Mouse (Mus musculus): ENCODE data around the gene Ifitm6. TPM values are rescaled to one million over a fixed set of nuclear protein-coding genes. Genes with fewer than 3 reads are reported as not detected.
A peak's percentile ranks its signal among the peaks of the same experiment; 100 is the strongest.
"Not testable (repeated sequence)": the region's sequence is repeated elsewhere in the genome, so short reads cannot be mapped to it uniquely, and the experiment has no call there.

Ifitm6 gene
- total RNA-seq, 4 experiments from 2014 or later: not detected

DNA sequence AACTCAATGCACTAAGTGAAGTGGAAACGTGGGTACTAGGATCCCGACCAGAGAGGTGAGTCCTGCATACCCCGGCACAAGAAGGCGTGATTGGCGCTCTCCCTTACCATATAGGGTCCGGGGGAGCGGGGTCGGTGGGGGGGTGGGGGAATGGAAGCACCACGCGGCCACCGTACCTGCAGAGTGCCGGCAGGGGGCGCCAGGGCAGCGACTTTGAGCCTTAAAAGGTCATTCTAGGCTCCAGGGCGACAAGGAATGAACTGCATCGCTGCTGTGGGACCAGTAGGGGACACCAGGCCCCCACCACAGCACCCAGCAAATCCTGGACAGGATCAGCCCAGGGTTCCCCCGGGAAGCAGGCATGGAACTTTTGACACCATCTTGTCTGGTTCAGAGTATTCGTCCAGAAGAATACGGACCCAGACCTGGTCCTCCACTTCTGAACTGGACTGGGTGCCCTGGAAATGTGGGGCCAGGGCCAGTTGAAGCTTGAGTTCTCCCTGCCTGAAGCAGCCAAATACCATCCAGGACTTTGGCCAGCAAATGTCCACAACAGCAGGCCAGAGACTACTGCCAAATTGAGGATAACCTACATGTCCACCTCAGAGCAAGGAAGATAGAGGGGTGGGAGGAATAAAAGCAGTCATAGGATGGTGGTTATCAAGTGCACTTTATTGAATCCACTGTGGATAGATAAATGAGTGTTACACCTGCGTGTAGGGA lies 8.6 kb downstream of the Ifitm6 start:
- DNase-seq (ENCODE audit: low spot score in 2 of 2): peak; percentile 71 to 78

DNA sequence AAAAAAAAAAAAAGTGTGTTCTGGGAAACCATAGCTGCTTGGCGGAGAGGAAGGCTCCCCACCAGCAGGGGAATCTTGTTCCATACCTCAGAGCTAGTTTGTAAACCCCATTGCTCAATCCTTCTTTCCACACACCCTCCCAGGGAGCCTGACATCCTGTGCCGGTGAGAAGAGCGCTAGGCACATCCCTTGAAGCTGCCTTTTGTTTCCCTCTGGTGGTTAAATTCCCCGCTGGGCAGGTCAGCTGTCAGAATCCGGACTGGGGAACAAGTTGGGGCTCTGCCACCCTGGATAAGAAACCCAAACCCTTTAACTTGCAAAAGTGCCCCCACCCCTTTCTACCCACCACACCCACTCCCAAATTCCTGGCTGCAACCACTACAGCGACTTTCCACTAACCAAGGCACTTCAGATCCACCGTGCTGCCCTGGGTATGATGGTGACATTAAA lies 9.4 kb downstream of the Ifitm6 start:
- DNase-seq (ENCODE audit: low spot score in 2 of 2): peak in 1 of 2 experiments; percentile 24

DNA sequence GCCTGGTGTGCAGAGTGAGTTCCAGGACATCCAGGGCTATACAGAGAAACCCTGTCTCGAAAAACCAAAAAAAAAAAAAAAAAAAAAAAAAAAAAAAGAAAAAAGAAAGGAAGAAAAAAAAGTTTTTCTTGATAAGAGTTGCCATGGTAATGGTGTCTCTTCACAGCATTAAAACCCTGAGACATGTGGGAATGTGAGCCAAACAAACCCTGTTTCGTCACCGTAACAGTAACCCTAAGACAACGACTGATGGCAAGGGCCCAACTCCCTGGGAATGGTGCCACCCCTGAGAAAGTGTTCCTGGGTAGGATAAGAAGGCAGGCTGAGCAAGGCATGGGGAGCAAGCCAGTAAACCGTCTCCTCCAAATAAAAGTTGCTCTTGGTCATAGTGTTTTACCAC lies 10.8 kb downstream of the Ifitm6 start:
- no peak for DNase-seq (ENCODE audit: low spot score in 2 of 2)

DNA sequence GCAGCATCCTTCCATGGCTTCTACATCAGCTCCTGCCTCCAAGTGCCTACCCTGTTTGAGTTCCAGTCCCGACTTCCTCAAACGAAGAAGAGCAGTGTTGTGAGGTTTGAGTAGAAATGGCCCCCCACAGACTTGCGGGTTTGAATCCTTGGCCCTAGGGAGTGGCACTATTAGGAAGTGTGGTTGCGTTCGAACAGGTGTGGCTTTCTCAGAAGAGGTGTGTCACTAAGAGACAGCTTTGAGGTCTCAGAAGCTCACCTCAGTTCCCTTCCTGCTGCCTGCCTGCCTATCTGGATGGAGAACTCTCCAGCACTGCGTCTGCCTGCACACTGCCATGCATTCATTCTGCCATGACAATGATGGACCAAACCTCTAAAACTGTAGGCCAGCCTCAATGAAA lies 11.3 kb downstream of the Ifitm6 start:
- no peak for DNase-seq (ENCODE audit: low spot score in 2 of 2)

DNA sequence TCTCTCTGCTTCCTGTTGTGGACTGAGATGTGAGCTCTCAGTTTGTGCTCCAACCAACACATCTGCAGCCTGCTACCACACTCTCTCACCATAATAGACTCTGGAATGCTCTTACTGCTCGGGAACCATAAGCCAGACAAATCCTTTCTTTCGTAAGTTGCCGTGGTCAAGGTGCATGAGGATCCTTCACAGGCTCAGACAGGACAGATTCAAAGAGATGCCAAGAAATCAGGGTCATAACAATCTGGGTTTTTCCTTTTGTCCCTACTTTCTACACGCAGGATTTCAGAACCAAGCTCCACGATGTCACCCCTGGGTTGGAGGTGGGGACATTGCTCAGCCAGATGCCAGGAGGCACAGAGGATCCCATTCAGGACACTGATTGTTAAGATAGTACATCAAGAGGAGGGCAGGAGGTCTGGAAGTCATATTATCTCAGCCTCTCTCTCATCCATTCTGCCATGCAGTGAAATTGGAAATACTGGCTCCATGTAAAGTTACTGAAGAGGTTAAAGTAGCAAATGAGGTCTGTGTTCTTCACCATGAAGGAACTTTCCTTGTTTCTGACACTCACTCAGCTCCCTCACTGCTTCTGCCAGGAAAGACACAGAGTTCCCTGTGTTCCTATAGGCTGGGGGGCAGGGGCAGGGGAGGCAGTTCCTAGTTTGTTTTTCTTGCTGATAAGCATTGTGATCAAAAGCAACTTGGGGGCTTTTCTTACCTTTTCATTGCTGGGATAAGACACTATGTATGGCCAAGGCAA lies 14.3 kb downstream of the Ifitm6 start:
- DNase-seq (ENCODE audit: low spot score in 2 of 2): no peak

DNA sequence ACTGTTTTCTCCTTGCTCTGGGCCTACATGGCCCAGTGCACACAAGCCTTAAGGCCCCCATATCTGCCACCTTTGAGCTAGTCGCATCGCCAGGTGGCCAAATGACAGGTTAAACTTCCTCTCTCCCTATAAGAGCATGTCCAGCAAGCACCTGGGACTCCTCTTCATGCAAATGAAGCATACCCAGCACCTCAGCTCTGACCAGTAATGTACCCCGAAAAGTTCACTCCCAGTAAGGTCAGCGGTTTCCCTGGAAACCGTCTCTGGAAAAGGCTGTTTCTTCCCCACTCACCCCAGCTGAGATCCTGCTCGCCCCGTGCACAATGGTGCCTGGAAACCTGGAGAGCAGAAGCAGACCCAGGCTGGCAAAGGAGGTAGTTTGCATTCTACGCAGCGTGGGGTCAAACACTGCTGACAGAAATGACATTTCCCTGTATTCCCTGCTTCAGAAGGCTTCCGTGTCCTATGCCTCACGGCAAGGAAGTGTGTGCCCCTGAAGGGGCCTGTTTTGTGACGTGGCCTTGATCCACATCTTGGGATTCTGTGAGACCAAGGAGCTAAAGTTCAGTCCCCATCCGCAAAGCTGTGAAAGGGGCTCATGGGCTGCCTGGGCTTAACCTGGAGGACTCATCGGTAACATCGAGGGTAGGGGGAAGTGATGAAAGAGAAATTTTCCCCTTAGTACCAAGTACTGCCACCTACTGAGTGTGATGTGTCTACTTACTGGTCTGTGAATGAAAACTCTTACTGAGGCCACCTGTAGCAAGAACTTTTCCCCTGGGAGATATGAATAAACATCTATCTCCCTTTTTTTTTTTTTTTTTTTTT lies 16.6 kb downstream of the Ifitm6 start:
- DNase-seq (ENCODE audit: low spot score in 2 of 2): no peak

DNA sequence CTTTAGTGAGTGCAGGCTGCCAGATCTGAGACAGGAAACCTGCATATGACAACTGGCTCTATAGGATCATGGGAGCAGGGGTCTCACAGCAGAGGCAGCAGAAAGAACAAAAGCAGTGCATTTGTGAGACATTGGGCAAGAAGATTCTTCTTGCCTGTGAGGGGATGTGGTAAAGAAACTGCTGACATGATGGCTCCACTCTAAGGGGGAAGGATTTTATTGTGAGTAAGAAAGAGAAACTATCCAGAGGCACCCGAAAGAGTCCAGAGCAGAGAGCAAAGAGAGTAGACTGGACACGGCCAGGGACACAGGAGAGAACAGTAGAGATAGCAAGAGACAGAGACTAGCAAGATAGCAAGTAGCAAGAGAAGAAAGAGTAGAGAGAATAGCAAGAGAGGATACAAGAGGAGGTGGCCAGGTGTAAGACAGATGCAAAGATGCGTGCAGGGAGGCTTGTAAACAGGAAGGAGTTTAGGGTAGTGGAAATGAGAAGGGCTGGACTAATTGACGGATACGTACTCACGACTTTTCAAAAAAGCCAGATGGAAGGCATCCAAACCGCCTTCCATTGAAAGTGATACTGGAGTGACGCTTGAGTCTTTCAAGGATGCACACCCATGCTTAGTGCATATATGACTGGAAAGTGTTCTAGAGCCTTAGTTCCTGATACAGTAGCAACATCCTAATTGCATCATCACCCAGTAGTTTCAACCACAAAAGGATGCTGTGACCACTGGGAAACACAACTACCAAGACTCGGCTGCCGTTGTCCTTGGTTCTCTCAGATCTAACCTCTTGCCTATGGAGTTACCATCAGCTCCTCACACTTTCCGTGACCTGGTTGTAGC lies 18.6 kb downstream of the Ifitm6 start:
- no peak for DNase-seq (ENCODE audit: low spot score in 2 of 2)

DNA sequence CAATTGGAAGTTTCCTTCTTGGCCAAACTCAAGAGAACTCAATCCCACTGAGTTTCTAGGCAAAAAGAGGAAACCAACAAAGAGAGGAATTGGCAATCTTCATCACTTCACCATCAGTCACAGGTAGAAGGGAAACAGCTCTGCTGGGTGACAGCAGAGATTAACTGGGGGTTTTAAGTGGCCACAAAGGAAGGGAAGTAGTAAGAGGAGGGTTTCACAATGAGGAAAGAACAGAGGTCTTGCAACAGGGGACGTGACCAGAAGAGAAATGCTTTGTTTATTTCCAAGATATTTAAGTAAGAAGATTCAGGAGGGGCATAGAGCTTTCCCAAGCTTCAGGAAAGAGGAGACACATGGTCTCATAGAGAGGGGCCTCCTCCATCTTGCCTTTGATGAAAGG lies 19.9 kb downstream of the Ifitm6 start:
- no peak for DNase-seq (ENCODE audit: low spot score in 2 of 2)

DNA sequence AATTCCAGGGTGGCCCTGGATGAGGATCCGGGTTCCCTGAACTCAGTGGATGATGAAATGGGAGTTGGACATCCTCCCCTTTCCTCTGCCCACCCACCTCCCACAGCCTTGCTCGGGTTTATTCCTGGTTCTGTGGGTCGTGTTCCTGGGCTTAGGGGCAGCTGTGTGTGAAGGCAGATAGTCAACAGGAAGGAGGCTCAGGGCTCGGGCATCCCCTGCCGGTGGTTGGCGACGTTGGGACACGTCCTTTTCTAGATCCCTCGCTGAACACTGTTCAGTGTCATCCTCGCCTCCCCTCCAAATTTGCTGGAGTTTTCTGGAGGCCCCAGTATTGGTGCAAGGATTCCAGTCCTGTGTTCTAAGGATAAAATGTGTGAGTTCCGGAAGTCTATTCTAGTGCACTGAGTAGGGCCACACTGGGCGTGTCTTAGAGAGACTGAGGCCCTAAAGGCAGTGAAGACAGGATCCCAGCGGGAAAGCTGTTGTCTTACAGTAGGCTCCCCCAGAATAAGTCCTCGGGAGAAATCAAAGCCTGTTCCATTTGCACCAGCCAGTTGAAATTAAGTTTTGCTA lies 26.5 kb downstream of the Ifitm6 start:
- DNase-seq (ENCODE audit: low spot score in 2 of 2): no peak

DNA sequence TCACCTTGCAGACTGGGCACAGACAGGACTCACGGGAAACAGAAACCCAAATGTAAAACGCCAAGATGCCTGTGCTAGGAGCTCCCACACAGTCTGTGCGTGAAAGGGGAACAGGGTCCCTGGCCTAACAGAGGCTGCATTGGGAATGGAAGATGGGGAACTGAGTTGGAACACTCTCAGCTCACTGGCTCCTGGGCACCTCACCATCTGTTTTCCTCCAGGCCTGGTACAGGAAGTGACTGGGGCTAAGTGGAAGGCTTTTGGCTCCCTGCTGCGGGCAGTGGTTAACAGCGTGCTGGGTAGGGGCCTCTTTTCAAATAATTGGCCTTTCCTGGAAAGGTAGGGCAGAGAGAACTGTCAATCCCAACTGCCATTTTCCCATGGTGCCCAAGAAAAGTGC lies 27.1 kb downstream of the Ifitm6 start:
- no peak for DNase-seq (ENCODE audit: low spot score in 2 of 2)

DNA sequence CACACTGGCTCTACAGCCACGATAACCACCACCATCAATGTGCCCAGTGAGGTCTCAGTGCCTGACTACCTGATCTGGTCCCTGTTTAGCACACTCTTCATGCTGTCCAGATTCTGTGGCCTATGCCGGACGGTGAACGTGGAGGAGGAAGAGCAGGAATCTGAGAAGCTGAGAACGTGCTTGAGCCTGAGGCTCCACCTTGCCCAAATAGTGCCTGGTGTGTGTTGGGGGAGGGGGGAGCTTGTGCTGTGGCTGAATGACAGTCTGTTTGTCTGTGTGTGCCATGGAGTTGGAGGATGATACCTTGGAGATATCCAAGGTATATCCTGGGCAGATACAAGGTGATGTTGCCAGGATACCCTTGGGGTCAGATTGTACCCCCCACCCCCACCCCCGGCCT lies 27.5 kb downstream of the Ifitm6 start:
- DNase-seq (ENCODE audit: low spot score in 2 of 2): no peak

DNA sequence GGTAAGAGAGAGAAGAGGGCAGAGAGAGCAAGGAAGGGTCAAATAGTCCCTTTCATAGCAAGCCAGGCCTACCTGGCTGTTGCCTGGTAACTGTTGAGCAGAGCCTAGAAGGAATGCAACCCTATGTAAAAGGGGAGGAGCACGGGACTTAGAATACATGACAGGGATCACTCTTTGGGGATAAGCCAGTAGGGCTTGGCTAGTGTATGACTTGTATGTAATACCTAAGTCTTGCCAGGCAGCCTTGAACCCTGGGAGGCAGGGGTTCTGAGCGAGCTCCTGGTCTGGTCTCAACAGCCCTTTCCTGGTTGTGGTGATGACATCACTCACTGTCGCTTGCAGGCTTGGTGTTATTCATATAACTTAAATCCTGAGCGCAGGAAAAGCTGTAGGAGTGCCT lies 28.7 kb downstream of the Ifitm6 start:
- DNase-seq (ENCODE audit: low spot score in 2 of 2): no peak

DNA sequence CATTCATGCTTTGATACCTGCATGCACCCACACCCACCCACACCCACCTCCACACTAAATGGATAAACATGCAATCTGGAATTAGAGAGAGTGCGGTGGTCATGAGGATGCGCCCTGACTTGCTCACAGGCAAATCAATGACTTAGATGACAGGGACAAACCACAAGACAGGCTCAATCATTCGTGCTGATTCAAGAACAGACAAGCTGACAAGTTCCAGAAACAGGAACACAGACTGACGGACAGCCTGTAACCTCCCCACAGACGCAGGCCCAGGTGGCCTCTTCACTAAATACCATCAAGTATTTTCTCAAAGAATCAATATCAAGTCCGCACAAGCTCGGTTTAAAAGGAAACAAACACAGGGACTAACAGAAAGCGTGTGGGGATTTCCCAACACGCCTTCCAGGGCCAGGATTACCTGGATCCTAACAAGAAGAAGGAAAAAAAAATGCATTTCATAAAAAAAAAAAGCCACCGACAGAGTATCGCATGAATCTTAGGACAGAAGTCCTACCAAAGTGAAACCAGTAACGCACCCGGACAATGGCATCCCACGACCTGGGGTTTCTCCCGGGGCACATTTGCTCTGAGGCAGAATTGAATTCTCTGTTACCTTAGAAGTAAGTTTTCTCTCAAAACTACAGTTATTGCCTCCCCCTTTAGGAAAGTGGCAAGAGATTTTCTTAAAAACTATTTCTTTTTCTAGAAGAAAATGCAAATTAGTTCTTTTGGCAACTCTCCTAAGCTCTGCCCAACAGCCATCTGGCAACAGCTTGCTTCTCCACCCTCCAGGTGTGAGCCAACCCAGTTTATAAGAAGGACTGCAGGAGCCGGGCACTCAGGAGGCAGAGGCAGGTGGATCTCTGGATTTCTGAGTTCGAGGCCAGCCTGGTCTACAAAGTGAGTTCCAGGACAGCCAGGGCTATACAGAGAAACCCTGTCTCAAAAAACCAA lies 30.3 kb downstream of the Ifitm6 start:
- DNase-seq (ENCODE audit: low spot score in 2 of 2): no peak

DNA sequence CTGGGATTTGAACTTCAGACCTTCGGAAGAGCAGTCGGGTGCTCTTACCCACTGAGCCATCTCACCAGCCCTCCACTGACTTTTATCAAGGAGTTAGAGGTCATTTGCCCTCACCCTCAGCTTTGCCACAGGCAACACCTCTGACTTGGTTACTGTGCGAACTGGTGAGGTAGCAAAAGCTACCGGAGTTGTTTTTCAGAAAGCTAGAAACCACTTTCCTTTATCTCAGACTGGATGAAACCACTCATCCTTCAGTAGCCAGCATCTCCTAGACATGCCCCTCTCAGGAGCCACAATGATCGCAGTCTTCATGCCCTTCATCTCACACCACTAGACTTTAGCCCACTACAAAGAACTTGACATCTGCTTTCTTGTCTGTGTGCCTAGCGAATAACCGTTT lies 34.8 kb downstream of the Ifitm6 start:
- no peak for DNase-seq (ENCODE audit: low spot score in 2 of 2)

DNA sequence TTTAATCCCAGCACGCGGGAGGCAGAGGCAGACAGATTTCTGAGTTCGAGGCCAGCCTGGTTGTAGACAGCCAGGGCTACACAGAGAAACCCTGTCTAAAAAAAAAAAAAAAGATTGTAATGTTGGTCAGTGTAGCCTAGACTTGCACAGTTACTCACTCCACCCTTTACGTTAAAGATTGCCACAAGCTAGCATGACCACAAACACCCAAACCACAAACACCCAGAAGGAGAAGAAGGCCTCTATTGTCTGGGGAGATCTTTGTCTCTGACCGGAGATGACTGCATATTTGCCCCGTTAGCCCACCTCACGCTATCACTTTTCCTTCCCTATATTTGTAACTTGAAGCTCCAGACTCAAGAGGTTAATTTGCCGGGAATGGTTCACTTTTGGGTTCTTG lies 36.0 kb downstream of the Ifitm6 start:
- DNase-seq (ENCODE audit: low spot score in 2 of 2): no peak

DNA sequence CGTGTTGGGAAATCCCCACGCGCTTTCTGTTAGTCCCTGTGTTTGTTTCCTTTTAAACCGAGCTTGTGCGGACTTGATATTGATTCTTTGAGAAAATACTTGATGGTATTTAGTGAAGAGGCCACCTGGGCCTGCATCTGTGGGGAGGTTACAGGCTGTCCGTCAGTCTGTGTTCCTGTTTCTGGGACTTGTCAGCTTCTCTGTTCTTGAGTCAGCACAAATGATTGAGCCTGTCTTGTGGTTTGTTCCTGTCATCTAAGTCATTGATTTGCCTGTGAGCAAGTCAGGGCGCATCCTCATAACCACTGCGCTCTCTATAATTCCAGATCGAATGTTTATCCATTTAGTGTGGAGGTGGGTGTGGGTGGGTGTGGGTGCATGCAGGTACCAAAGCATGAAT lies 41.0 kb downstream of the Ifitm6 start:
- DNase-seq (ENCODE audit: low spot score in 2 of 2): not testable (repeated sequence)

DNA sequence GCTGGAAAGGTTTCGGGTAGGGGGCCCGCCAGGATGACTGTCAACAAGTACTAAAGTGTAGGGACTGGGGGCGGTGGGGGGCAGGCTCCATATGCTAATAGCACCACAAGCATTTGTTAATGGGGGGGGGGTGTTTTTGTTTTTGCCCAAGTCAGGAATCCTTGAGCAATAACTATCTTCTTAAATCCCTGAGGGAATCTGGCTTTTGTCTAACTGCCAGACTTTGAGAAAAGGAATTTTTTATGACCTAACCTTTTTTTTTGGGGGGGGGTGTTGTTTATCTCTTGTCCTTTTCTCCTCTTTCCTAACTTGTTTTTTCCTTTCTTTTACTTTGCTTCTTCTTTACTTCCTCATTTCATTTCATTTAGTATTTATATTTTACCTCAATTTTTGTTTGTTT lies 42.3 kb downstream of the Ifitm6 start:
- no peak for DNase-seq (ENCODE audit: low spot score in 2 of 2)

DNA sequence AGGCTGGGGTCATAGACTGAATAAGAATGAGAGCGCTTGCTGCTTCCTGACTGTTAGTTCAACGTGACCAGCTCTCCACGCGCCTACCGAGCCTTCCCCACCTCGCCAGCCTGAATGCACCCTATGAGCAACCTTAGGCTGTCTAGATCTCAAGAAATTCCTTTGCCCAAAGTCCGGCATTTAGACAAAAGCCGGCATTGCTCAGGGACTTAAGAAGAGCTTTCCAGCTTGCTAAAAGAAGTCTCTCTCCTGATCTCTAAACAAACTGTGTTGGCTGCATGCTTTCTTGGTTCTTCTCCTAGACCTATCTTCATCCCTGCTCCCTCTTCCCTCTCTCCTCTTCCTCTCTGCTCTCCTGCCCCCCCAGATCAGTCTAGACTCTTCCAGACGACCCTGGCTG lies 42.8 kb downstream of the Ifitm6 start:
- DNase-seq (ENCODE audit: low spot score in 2 of 2): no peak

DNA sequence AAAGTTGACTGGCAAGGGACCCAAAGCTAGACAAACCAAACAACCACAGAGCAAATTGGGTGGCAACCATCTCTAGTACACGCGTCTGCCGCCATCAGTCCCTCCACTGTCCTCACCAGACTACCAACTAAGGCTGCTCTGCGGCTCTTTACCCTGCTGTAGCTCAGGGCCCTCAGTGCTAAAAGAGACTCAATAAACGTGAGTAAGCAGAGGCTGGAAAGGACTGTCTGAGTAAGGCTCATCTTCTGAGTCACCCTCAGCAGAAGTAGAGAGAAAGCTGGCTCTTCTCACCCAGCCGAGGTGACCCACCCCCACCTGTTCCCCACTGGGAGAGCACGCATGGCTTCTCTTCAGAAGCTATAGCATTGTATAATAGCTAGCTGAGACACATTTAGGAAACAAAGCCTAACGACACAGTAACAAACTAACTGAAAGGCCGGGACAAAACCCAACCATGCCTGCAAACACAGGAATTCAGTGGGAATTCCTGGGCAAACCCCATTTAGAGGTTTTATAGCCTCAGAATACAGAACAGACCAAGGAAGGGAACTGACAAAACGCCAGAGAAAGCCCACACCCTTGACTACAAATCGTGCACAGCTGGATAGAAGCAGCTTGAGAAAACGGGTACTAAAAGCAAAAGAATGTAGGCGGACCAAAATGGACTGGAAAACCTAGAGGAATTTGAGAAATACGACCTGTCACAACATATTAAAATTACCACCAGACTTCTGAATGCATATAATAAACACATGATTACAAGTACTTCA lies 44.1 kb downstream of the Ifitm6 start:
- no peak for DNase-seq (ENCODE audit: low spot score in 2 of 2)

Data from gastrocnemius, adult 8-10 months (tissue).